Mouse (Mus musculus) heart, postnatal 4 days (tissue): Measurements from ENCODE around the gene Tada1. TPM values are rescaled to one million over a fixed set of nuclear protein-coding genes. Genes with fewer than 3 reads are reported as not detected.

Source experiments
- DNase-seq: peaks from one replicate; pipeline ENCODE4 v3.0.0; 2021
- total RNA-seq, 2 experiments: library from RNA; stranded (reverse); gene quantifications; 2 replicates each; pipeline ENCODE4 v1.2.3; 2021

The Tada1 gene
- 10 to 100 TPM; 17.7 to 18.1 TPM for total RNA-seq

- peak; percentile 95 for DNase-seq
Observed at GRCm38 (mm10) chr1:166379013-166379629, at the start of gene Tada1. Tada1 (plus strand) TSS chr1:166379097.

DNA sequence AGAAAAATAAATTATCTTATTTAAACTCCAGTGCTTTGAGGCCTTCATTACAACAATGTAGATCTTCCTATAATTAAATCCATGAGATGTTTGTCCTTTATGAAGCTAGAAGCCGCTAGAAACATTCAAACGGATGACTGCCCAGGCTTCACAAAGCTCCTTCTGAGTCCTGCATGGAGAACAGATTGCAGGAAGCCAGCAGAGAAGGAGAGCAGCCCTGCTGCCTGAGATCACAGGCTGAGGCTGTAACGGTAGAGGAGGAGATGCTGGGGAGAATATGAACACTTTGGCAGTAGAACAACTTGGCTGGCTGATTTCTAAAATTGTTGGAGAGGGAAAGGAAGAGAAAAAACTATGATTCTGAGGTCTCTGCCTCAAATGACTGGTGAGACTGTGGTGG lies 48.1 kb upstream of the Tada1 start:
- DNase-seq: no peak

DNA sequence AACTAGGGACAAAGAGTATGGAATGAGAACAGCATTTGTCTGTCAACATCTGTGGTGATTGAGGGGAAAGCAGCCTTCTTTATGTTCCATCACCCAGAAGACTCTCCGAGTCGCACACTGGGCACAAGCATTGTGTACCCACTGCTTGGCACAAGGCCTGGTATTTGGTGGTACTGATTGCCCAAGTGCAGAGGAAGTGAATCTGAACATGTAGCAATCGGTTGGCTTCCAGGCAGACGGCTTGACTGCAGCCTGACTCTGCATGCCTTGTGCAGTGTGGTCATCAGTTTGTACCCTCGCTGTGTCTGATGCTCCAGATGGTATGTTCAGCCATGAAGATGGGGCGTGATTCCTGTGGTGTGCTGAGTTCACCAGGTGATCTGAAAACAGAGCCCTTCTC lies 39.8 kb upstream of the Tada1 start:
- DNase-seq: no peak

DNA sequence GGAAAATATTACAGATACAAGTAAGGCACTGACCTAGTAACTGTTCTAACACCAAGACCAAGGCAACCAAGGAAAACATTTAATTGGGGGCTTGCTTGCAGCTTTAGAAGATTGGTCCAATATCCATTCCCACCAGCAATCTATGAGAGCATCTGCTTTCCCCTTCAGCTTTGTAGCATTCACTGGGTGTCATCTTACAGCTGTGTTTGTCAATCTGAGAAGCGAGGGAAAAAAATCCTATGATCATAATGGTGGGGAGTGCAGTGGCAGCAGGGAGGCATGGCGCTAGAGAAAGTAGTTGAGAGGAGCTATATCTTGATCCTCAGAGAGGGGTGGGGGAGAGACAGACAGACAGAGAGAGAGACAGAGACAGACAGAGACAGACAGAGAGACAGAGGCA lies 36.8 kb upstream of the Tada1 start:
- no peak for DNase-seq

- no peak for DNase-seq
Observed at GRCm38 (mm10) chr1:166342539-166342938, 36.4 kb upstream of the Tada1 start.

DNA sequence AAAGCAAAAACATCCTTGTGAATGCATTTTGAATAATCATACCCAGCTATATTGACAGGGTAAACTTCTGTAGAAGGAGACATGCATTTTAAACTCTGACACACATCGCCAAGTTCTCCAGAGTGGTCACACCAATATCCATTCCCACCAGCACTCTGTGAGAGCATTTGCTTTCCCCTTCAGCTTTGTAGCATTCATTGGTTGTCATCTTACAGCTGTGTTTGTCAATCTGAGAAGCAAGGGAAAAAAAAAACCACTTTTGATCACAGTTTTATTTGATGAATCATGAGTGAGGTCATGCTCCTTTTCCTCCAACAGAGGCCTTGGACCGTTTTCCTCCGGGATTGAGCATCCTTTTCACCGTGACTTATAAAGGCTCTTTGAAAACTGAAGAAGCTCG lies 35.3 kb upstream of the Tada1 start:
- DNase-seq: no peak

DNA sequence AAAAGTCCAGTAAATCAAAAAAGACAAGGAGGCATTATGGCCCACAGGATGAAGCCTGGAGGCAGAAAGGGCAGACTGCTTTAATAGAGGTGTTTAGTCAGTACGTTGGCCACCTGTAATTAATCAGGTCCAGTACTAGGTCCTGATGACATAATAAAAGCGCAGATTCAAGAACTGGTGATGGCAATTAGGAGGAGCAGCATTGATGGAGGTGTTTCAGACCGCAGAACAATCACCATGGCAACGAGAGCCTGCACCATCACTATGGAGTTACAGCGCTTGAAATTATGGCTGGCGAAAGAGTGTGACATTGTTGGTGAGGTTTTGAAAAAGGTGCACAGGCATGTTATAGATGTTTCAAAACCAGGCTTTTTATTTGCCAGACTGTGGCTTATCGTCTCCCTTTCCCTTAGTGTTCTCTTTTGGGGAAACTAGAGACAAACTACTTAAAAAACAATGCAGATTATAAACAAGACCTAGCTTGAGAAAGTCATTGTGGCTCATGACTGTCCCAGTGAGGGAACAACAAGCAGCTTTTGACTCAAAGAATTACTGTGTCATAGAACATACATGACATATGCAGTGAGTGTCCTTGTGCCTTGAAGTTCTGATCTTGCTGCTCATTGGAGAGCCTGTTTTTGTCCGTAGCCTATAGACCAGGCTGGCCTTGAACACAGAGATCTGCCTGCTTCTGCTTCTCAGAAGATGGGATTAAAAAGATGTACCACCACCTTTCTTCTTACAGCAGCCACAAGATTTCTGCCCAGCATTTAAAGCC lies 34.4 kb upstream of the Tada1 start:
- DNase-seq: no peak

DNA sequence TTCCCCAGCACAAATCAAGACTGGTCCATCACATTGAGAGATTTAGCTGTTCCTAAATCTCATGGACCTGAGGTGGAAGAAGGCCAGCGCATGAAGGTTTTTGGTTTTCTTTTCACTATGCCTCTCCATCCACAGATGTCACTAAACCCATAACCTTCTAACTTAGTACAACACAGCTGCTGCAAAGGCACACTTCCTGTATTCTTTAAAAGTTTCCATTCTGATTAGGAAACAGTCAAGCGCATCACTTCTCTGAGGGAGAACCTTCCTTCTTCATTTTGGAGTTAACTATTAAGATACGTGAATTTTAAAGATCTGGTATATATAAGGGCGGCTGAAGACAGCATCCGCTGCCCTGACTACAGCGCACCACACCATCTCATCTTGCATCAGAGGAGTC lies 33.3 kb upstream of the Tada1 start:
- DNase-seq: no peak

GRCm38 (mm10) chr1:166346906-166347305 lies 32.0 kb upstream of the Tada1 start:
- no peak for DNase-seq

DNA sequence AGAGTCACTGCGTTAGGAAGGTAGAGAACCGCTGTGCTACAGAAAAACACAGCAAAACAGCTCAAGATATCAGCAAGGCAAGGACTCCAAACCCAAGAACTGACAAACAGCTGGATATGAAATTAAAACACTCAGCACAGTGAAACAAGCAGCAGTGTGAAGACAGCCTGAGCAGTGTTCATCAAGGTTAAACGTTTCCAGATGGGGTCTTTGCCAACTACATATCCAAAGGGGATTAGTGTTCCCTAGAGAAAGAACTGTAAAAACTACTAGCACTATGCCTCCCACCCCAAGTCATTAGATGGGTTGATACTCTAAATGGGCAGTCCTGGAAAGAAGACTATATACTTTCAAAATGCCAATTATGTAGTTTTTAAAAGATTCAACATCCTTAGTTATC lies 29.6 kb upstream of the Tada1 start:
- no peak for DNase-seq

- no peak for DNase-seq
Observed at GRCm38 (mm10) chr1:166349751-166350150, 29.1 kb upstream of the Tada1 start.

DNA sequence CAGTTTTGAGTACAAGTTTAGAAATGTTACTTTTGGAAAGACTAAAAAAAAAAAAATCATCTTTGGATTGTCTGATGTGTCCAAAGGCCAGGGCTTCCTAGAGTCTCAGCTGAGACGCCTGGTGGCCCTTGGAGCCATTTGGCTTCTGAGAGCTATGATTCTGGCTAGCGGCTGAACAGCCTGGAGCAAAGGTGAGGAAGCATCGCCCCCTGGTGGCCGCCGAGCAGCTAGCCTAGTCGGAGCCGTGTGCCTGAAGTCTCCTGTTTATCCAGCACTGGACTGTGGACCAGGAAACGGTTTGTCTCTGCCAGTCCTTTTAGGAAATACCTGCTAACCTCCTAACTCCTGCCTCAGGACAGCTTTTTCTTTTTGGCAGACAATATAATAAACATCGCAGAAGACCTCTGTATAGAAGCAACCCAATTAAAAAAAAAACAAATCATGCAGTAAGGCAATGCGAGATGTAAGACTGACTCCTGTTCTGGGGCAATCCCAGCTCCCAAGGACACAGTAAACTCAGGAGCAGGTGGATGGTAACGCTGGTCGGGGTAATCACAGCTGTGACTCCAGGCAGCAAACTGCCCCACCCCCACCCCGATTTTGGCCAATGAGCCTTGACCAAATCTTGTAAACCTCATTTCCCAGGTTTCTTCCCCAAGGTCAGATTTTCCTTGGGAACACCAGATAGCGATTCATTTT lies 18.6 kb upstream of the Tada1 start:
- DNase-seq: peak; percentile 92

- DNase-seq: no peak
Observed at GRCm38 (mm10) chr1:166360896-166361295, 18.0 kb upstream of the Tada1 start.

- no peak for DNase-seq
Observed at GRCm38 (mm10) chr1:166361842-166362241, 17.1 kb upstream of the Tada1 start.

DNA sequence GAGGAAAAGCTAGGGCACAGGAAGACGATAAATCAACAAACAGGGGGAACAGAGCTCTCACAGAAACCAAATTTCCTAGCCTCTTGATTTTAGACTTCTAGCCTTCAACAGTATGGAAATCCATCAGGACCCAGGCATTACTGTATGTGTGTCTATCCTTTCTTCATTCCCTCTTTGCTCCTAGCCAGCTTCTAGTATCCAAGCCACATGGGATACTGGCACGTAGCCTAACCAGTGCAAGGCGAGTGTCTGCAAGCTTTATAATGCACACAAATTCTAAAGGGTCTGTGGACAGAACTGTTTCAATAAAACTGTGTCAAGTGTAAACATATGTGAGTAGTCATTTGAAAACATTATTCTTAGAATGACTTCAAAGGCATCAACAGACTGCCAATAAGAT lies 16.2 kb upstream of the Tada1 start:
- DNase-seq: no peak

DNA sequence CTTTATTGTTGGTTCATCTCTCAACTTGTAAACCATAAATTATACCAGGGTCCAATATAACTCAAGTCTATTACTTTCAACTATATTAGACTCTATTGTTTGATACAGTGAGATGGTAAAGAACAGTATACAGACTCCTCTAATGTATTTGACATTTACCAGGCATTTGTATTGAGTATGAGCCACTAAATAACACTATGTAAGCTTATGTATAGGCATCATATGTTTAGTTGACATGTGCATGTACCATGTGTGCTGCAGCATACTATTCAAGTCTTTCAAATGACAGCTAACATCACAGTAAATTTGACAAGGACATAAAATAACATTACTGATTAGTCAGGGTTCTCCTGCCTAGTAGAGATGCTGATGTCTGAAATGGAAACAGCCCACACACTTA lies 15.8 kb upstream of the Tada1 start:
- no peak for DNase-seq

GRCm38 (mm10) chr1:166377171-166377570 lies 1.7 kb upstream of the Tada1 start:
- DNase-seq: no peak

GRCm38 (mm10) chr1:166378431-166379012 lies 375 bp upstream of the Tada1 start:
- DNase-seq: no peak

GRCm38 (mm10) chr1:166379630-166380231 lies 834 bp downstream of the Tada1 start:
- peak; percentile 73 for DNase-seq

- DNase-seq: no peak
Observed at GRCm38 (mm10) chr1:166381336-166381735, 2.4 kb downstream of the Tada1 start.

GRCm38 (mm10) chr1:166381821-166382220 lies 2.9 kb downstream of the Tada1 start:
- no peak for DNase-seq

GRCm38 (mm10) chr1:166382626-166383025 lies 3.7 kb downstream of the Tada1 start:
- DNase-seq: no peak

DNA sequence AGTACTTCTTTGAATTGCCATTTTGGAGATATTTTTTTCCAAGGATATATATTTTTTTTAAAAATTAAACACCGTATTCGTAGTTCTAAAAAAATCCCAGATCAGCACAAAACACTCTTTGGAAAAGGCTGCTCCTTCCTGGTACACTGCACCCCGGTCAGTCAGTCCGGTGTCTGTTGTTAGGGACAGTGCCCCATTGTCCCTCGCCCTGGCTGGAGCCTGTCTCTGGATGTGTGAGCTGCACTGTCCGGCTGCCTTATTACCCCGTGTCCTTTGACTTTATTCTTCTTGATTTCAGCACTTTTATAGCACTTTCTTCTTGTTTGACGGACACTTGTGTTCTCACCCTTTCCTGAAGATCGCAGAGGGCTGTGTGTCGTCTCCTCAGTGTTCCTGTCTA lies 5.7 kb downstream of the Tada1 start:
- DNase-seq: no peak
